Mouse (Mus musculus) CH12.LX (cell line): ENCODE measurements around the gene Zbed3.
A peak's percentile ranks its signal among the peaks of the same experiment; 100 is the strongest.

Experiments used
- BHLHE40 ChIP-seq: IDR thresholded peaks from 2 replicates; pipeline ENCODE4 v1.6.1; 2011; ENCODE audit warnings: mild to moderate bottlenecking, low read depth, low read length, improper control_type of control experiment
- CHD2 ChIP-seq: IDR thresholded peaks from 2 replicates; pipeline ENCODE4 v1.6.1; 2011; ENCODE audit warnings: low read length, improper control_type of control experiment
- CTCF ChIP-seq, 2 experiments: IDR thresholded peaks in 1 of 2; conservative IDR thresholded peaks in 1 of 2; 2 replicates each; pipeline ENCODE4 v1.5.1; 2011 to 2012; ENCODE audit warnings: low read depth in 2 of 2, low read length in 2 of 2, improper control_type of control experiment in 1 of 2, inconsistent platforms in 1 of 2, mild to moderate bottlenecking in 1 of 2, moderate library complexity in 1 of 2
- ELF1 ChIP-seq: IDR thresholded peaks from 2 replicates; pipeline ENCODE4 v1.6.1; 2014; ENCODE audit warnings: low read depth, mild to moderate bottlenecking, inconsistent platforms, low read length, improper control_type of control experiment
- MAFK ChIP-seq: IDR thresholded peaks from 2 replicates; pipeline ENCODE4 v1.6.1; 2011; ENCODE audit warnings: low read length, improper control_type of control experiment; ENCODE audit not compliant: insufficient replicate concordance
- MYC ChIP-seq: IDR thresholded peaks from 2 replicates; pipeline ENCODE4 v1.6.1; 2011; ENCODE audit warnings: low read depth, mild to moderate bottlenecking, improper control_type of control experiment, low read length
- POLR2A ChIP-seq: IDR thresholded peaks from 2 replicates; pipeline ENCODE4 v1.6.1; 2011; ENCODE audit warnings: low read depth, mild to moderate bottlenecking, improper control_type of control experiment, low read length
- TBP ChIP-seq: conservative IDR thresholded peaks from 2 replicates; pipeline ENCODE4 v1.6.1; 2011; ENCODE audit warnings: low read depth, low read length, improper control_type of control experiment
- USF2 ChIP-seq: conservative IDR thresholded peaks from 2 replicates; pipeline ENCODE4 v1.6.1; 2011; ENCODE audit warnings: low read depth, low read length, improper control_type of control experiment
- ZNF384 ChIP-seq: IDR thresholded peaks from 2 replicates; pipeline ENCODE4 v1.6.1; 2012; ENCODE audit warnings: low read depth, low read length, improper control_type of control experiment, inconsistent platforms

GRCm38 (mm10) chr13:95358223-95358622, 34.8 kb downstream of the Zbed3 start:
- TF ChIP-seq POLR2A (no peak), CTCF (conservative IDR thresholded peaks at IDR 0.05 in 1 of 2, IDR thresholded peaks at IDR 0.05 in 1 of 2; ENCODE audit: low read depth in 2 of 2, low read length in 2 of 2) (no peak), TBP (no peak), CHD2 (no peak), USF2 (no peak), MAFK (no peak), MYC (no peak), BHLHE40 (0 out of 2 replicates have a peak, but pooled peaks have one; percentile 39), ZNF384 (no peak), ELF1 (no peak)
